Mouse (Mus musculus) heart, adult 10 weeks (tissue): ENCODE measurements around the gene Slc8a3. TPM values are rescaled to one million over a fixed set of nuclear protein-coding genes. Genes with fewer than 3 reads are reported as not detected.

Source experiments
- polyA plus RNA-seq: library from polyadenylated mRNA; stranded (reverse); fragments of 350-450 nt; fragmentation: Illumina TruSeq; extraction: RNeasy Lipid Tissue Mini Kit (QIAGEN cat#74804); gene quantifications from one replicate; pipeline ENCODE4 v1.2.3, GENCODE M21; 2014; ENCODE audit warnings: low read depth, low replicate concordance

Gene Slc8a3
- not detected for polyA plus RNA-seq

DNA sequence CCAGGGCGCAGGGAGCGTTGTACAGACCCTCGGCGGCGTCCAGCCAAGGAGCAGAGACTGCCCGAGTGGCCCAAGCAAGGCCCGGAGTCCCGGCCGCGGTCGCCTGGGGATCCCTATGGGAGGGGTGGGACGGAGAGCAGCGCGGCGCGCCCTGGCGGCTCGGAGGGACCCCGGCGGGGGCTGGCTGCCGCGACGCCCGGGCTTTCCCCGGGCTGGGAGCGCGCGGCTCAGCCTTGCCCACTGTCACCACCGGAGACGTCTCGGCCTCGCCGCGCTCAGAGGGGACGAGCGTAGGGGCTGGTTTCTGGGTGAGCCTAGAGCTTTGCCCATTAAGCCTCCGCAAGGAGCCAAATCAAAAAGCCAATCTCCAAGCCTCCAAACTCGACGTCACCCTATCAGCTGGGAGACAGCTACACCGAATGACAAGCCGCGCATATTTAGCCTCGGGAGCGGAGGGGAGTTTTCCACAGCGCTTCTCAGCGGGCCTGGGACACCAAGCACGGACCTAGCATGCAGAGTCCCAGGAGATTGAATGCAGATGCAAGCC is at the start of gene Slc8a3:
Gene Slc8a3 (minus strand): TSS at position 306 of the 547 bp plus-strand sequence.

DNA sequence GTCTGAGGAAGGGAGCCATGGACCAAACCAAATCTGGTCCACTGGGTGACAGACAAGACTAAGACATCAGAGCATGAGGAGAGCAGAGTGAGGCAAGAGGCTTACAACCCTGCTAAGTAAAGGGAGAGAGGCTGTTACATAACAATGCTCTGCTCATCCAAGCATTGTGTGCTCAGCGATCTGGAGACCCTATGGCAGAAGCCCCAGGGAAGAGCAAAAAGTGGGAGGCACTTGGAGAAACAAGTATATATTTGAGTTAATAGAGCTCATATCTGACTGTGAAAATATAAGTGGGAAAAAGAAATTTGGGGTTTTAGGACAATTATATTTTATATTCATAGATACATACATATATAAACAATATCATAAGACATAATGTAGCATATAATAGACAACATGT is 46.4 kb upstream of the Slc8a3 start, which contains the start of gene Gm4787:
Gene Gm4787 (minus strand): TSS at position 101 of the 400 bp plus-strand sequence.

Other genes starting within 250 kb of the Slc8a3 start
- 0.42 TPM for gene Gm4787, start 46.3 kb upstream of the Slc8a3 start, polyA plus RNA-seq
- gene Adam4, start 88.8 kb upstream of the Slc8a3 start, polyA plus RNA-seq: 0.34 TPM
- 92.2 TPM for gene Cox16, start 151.9 kb upstream of the Slc8a3 start, polyA plus RNA-seq
- gene Gm20498, start 199.7 kb upstream of the Slc8a3 start, polyA plus RNA-seq: 18.7 TPM
- gene Synj2bp, start 199.7 kb upstream of the Slc8a3 start, polyA plus RNA-seq: 41.5 TPM
- gene Adam21, start 235.3 kb upstream of the Slc8a3 start, polyA plus RNA-seq: not detected